Mouse (Mus musculus) macrophage (primary cell): ENCODE data around the gene Pcp4l1. TPM values are rescaled to one million over a fixed set of nuclear protein-coding genes. Genes with fewer than 3 reads are reported as not detected.
"Not testable (repeated sequence)": the region's sequence is repeated elsewhere in the genome, so short reads cannot be mapped to it uniquely, and the experiment has no call there.

ENCODE experiments used
- H3K27ac ChIP-seq: fragments of 350-480 bp; formaldehyde crosslinking; 2 replicates; pipeline ENCODE4 v1.9.0; 2021
- H3K36me3 ChIP-seq: fragments of 350-480 bp; formaldehyde crosslinking; 2 replicates; pipeline ENCODE4 v1.9.0; 2021; ENCODE audit errors: inconsistent target
- H3K4me3 ChIP-seq: fragments of 350-480 bp; formaldehyde crosslinking; 2 replicates; pipeline ENCODE4 v1.9.0; 2021; ENCODE audit errors: inconsistent target
- H3K79me2 ChIP-seq: fragments of 350-480 bp; formaldehyde crosslinking; 2 replicates; pipeline ENCODE4 v1.9.0; 2021; ENCODE audit errors: inconsistent target
- WGBS: methylation state at CpG from one replicate; pipeline ENCODE4 v1.1.7; 2026; ENCODE audit warnings: inconsistent platforms; ENCODE audit not compliant: missing documents; 5-methylcytosine and 5-hydroxymethylcytosine counted together
- polyA plus RNA-seq: library from polyadenylated mRNA; stranded (reverse); fragments of 250-400 nt; gene quantifications from 3 replicates; pipeline ENCODE4 v1.2.4, GENCODE M21; 2018; ENCODE audit warnings: inconsistent platforms
- total RNA-seq, 78 experiments: library from RNA; depleted of rRNA; stranded (reverse); fragments of 250-400 nt; gene quantifications; 1 replicate in 9 of 78; 2 replicates in 24 of 78; 3 replicates in 43 of 78; 4 replicates in 2 of 78; pipeline ENCODE4 v1.2.4; 2018; ENCODE audit warnings: inconsistent platforms in 56 of 78

Gene Pcp4l1
- 1 to 10 TPM in 5 of 26 experiments, under 1 TPM in 9, not detected in 12; 0.50 to 5.0 (median 0.83) TPM for total RNA-seq (2018; cell fraction: chromatin; rRNA removed)
- total RNA-seq (2018; cell fraction: cytosol; rRNA removed): 10 to 100 TPM in 22 of 26 experiments, 1 to 10 TPM in 4; 8.0 to 69.3 (median 26.9) TPM
- total RNA-seq (2018; cell fraction: nucleus; rRNA removed): 10 to 100 TPM in 3 of 26 experiments, 1 to 10 TPM in 23; 1.0 to 16.8 (median 4.3) TPM
- polyA plus RNA-seq: 46.6 to 83.8 TPM (median 63.3 TPM) in 3 replicates

- Histone ChIP-seq H3K4me3 (peak within 1 kb of the TSS; percentile 48), H3K27ac (no peak within 1 kb of the TSS), H3K36me3 (no peaks in the 10 kb centered on the region), H3K79me2 (peaks cover 31% of the 10 kb centered on the region)
- under 1% methylated on average over 33 of the region's 33 CpGs for WGBS
Observed at GRCm38 (mm10) chr1:171195887-171196397, at the start of gene Pcp4l1. Pcp4l1 (minus strand) TSS chr1:171196268.

GRCm38 (mm10) chr1:171245353-171245752 lies 49.3 kb upstream of the Pcp4l1 start:
- Histone ChIP-seq H3K79me2 (peaks cover 65% of the 10 kb centered on the region), H3K27ac (no peak overlapping the region), H3K4me3 (no peak overlapping the region), H3K36me3 (peaks cover 45% of the 10 kb centered on the region)
- WGBS: 90% methylated on average over 8 of the region's 8 CpGs

GRCm38 (mm10) chr1:171241952-171242351 lies 45.9 kb upstream of the Pcp4l1 start:
- H3K4me3 ChIP-seq, H3K27ac ChIP-seq: not testable (repeated sequence)
- whole genome bisulfite sequencing: 93% methylated on average over 9 of the region's 12 CpGs
- peaks cover 78% of the 10 kb centered on the region for H3K36me3 ChIP-seq
- peaks cover 94% of the 10 kb centered on the region for H3K79me2 ChIP-seq

GRCm38 (mm10) chr1:171240911-171241310 lies 44.8 kb upstream of the Pcp4l1 start:
- peaks cover 95% of the 10 kb centered on the region for H3K79me2 ChIP-seq
- no peak overlapping the region for H3K4me3 ChIP-seq
- H3K36me3 ChIP-seq: peaks cover 85% of the 10 kb centered on the region
- WGBS: 94% methylated on average over 8 of the region's 10 CpGs
- H3K27ac ChIP-seq: no peak overlapping the region

- WGBS: 93% methylated on average over 15 of the region's 15 CpGs
- Histone ChIP-seq H3K36me3 (peaks cover 82% of the 10 kb centered on the region), H3K27ac (no peak overlapping the region)
Observed at GRCm38 (mm10) chr1:171239992-171240744, 44.1 kb upstream of the Pcp4l1 start.

GRCm38 (mm10) chr1:171238463-171238862 lies 42.4 kb upstream of the Pcp4l1 start:
- Histone ChIP-seq H3K27ac (no peak overlapping the region), H3K36me3 (peaks cover 69% of the 10 kb centered on the region), H3K4me3 (no peak overlapping the region), H3K79me2 (peaks cover 86% of the 10 kb centered on the region)
- 82% methylated on average over 14 of the region's 14 CpGs for WGBS

More at GRCm38 (mm10) chr1:171239992-171240744, 44.1 kb upstream of the Pcp4l1 start:
- Histone ChIP-seq H3K4me3 (no peak overlapping the region), H3K79me2 (peaks cover 95% of the 10 kb centered on the region)

GRCm38 (mm10) chr1:171237438-171237837 lies 41.4 kb upstream of the Pcp4l1 start:
- peaks cover 60% of the 10 kb centered on the region for H3K36me3 ChIP-seq
- WGBS: 90% methylated on average over 5 of the region's 6 CpGs
- no peak overlapping the region for H3K27ac ChIP-seq
- H3K79me2 ChIP-seq: peaks cover 86% of the 10 kb centered on the region
- no peak overlapping the region for H3K4me3 ChIP-seq

- 81% methylated on average over 3 of the region's 4 CpGs for WGBS
Observed at GRCm38 (mm10) chr1:171235791-171236190, 39.7 kb upstream of the Pcp4l1 start.

GRCm38 (mm10) chr1:171234538-171234937 lies 38.5 kb upstream of the Pcp4l1 start:
- 54% methylated on average over 4 of the region's 4 CpGs for WGBS
- peak overlapping the region; percentile 99 for H3K27ac ChIP-seq
- peaks cover 47% of the 10 kb centered on the region for H3K36me3 ChIP-seq
- H3K4me3 ChIP-seq: peak overlapping the region; percentile 99; the same call in 1 of the 2 replicates
- peaks cover 86% of the 10 kb centered on the region for H3K79me2 ChIP-seq

More at GRCm38 (mm10) chr1:171235791-171236190, 39.7 kb upstream of the Pcp4l1 start:
- Histone ChIP-seq H3K4me3 (no peak overlapping the region), H3K36me3 (peaks cover 47% of the 10 kb centered on the region), H3K27ac (peak overlapping the region; percentile 99), H3K79me2 (peaks cover 86% of the 10 kb centered on the region)

- H3K36me3 ChIP-seq: peaks cover 47% of the 10 kb centered on the region
- peak within 1 kb of the TSS; percentile 99 for H3K27ac ChIP-seq
- peak within 1 kb of the TSS; percentile 99 for H3K4me3 ChIP-seq
- WGBS: 4% methylated on average over 14 of the region's 14 CpGs
- H3K79me2 ChIP-seq: peaks cover 88% of the 10 kb centered on the region
Observed at GRCm38 (mm10) chr1:171234126-171234525, 38.1 kb upstream of the Pcp4l1 start, which contains the start of gene Fcer1g. Fcer1g (minus strand) TSS chr1:171234365.

- Histone ChIP-seq H3K4me3 (peak overlapping the region; percentile 99), H3K36me3 (peaks cover 39% of the 10 kb centered on the region), H3K27ac (peak overlapping the region; percentile 99), H3K79me2 (peaks cover 90% of the 10 kb centered on the region)
- WGBS: 21% methylated on average over 12 of the region's 12 CpGs
Observed at GRCm38 (mm10) chr1:171232800-171233730, 37.0 kb upstream of the Pcp4l1 start.

- H3K4me3 ChIP-seq: peak overlapping the region; percentile 99
- peaks cover 32% of the 10 kb centered on the region for H3K36me3 ChIP-seq
- whole genome bisulfite sequencing: 32% methylated on average over 5 of the region's 5 CpGs
Observed at GRCm38 (mm10) chr1:171232348-171232747, 36.3 kb upstream of the Pcp4l1 start.

GRCm38 (mm10) chr1:171231844-171232243 lies 35.8 kb upstream of the Pcp4l1 start:
- 5% methylated on average over 4 of the region's 4 CpGs for WGBS
- Histone ChIP-seq H3K79me2 (peaks cover 85% of the 10 kb centered on the region), H3K4me3 (peak overlapping the region; percentile 99), H3K36me3 (peaks cover 27% of the 10 kb centered on the region; the same call in 1 of the 2 replicates), H3K27ac (peak overlapping the region; percentile 99)

More at GRCm38 (mm10) chr1:171232348-171232747, 36.3 kb upstream of the Pcp4l1 start:
- peaks cover 90% of the 10 kb centered on the region for H3K79me2 ChIP-seq
- H3K27ac ChIP-seq: peak overlapping the region; percentile 99

GRCm38 (mm10) chr1:171230215-171230614 lies 34.1 kb upstream of the Pcp4l1 start:
- Histone ChIP-seq H3K27ac (peak overlapping the region; percentile 99; the same call in 1 of the 2 replicates), H3K79me2 (peaks cover 68% of the 10 kb centered on the region), H3K36me3 (peaks cover 21% of the 10 kb centered on the region; the same call in 1 of the 2 replicates), H3K4me3 (no peak overlapping the region)
- WGBS: 97% methylated on average over 3 of the region's 3 CpGs
